Mouse (Mus musculus): ENCODE measurements around the gene Prkcb. TPM values are rescaled to one million over a fixed set of nuclear protein-coding genes. Genes with fewer than 3 reads are reported as not detected.
A peak's percentile ranks its signal among the peaks of the same experiment; 100 is the strongest.

The Prkcb gene
- polyA plus RNA-seq, 1 experiment from 2014 or later: 111 TPM

DNA sequence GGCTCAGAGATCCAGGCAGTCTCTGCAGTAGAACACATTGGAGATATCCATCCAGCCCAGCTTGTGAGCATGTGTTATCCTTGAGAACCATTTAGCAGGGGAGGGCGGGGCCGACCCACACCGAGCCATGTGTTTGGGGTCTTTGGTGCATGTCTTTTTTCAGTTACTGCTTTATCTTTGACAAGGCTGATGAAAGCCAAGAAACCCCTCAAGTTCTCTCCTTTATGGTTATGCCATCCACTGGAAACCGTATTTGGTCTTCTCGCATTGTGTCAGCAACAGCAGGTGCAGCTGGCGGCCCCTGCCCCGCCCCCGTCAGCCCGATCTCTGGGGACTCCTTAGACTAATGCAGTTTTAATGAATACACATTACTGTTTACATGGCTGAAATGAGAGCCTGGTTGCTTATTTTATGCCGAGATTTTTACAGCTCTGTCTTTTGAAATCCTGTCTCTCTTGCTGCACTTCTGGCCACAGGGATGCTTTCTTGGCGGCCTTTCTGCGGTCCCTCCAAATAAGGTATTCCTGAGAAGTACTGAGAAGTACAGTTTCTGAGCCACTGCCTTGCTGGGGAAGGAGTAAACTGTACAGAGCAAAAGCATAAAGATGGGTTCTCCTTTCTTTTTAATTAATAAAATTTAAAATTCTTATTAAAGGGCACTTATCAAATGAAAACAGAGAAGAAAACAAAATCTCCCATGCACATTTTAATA lies 64.2 kb downstream of the Prkcb start:
- H3K4me3 ChIP-seq (replicated peaks; ENCODE audit: low read depth, low read length): no peak overlapping the region
- H3K27me3 ChIP-seq (ENCODE audit: control insufficient read depth, insufficient read depth, low read length): no peaks in the 10 kb centered on the region
- 0 out of 2 replicates have a peak overlapping the region, but pooled peaks have one; percentile 58 for H3K27ac ChIP-seq (replicated peaks; ENCODE audit: low read depth, low read length)
- ATAC-seq (ENCODE audit: low FRiP score, low TSS enrichment) (peak; percentile 55; the same call in 1 of the 2 replicates), DNase-seq (peak; percentile 75)
- H3K9me3 ChIP-seq (ENCODE audit: control insufficient read depth, low read length): no peaks in the 10 kb centered on the region
- H3K9ac ChIP-seq (replicated peaks; ENCODE audit: low read length): no peak overlapping the region
- H3K4me2 ChIP-seq (ENCODE audit: low read length): no peak overlapping the region
- no peaks in the 10 kb centered on the region for H3K36me3 ChIP-seq (ENCODE audit: control insufficient read depth, insufficient read depth, low read length)
- 36% methylated on average over 12 of the region's 12 CpGs for WGBS
- H3K4me1 ChIP-seq (ENCODE audit: control insufficient read depth, insufficient read depth, low read length): no peaks in the 10 kb centered on the region; the same call in 1 of the 2 replicates

DNA sequence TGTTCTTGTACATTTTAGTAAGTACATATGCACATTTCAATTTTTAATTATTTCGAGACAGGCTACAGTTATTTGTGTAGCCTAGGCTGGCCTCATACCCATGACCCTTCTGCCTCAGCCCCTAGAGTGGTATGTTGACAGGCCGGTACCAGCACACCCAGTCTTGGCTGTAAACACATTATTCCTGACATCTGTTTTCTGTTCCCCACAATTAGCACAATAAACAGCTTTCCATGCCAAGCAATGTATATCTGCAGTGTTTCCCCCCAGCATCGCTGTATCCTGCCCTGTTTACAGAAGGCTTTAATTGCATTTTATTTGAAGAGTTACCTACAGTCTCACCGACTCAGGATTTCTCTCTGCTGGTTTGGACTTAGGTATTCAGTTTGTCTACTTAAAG lies 64.8 kb downstream of the Prkcb start:
- no peak overlapping the region for H3K9ac ChIP-seq (replicated peaks; ENCODE audit: low read length)
- H3K4me1 ChIP-seq (ENCODE audit: control insufficient read depth, insufficient read depth, low read length): no peaks in the 10 kb centered on the region; the same call in 1 of the 2 replicates
- WGBS: 75% methylated on average over 4 of the region's 4 CpGs
- no peaks in the 10 kb centered on the region for H3K27me3 ChIP-seq (ENCODE audit: control insufficient read depth, insufficient read depth, low read length)
- no peak overlapping the region for H3K4me3 ChIP-seq (replicated peaks; ENCODE audit: low read depth, low read length)
- H3K27ac ChIP-seq (replicated peaks; ENCODE audit: low read depth, low read length): 0 out of 2 replicates have a peak overlapping the region, but pooled peaks have one; percentile 21
- DNase-seq: no peak
- ATAC-seq (ENCODE audit: low FRiP score, low TSS enrichment): no peak
- H3K4me2 ChIP-seq (ENCODE audit: low read length): no peak overlapping the region
- H3K9me3 ChIP-seq (ENCODE audit: control insufficient read depth, low read length): no peaks in the 10 kb centered on the region
- no peaks in the 10 kb centered on the region for H3K36me3 ChIP-seq (ENCODE audit: control insufficient read depth, insufficient read depth, low read length)

DNA sequence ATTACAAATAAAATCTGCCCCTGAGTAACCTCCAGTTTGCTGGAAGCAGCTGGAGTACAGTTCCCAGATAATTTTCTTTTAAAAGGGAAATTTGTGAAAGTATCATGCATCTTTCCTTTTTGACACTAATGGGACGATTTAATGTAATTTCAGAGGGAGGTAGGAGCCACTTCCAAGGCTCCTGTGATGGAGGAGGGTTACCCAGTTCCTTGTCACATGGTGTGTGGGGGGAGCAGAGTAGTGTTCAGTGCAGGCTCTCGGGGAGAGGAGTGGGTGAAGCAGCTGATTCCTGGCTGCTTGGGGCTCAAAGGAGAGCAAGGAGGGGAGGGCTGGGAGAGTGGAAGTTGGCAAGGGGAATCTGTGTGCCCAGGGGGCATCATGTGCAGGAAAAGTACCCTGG lies 68.4 kb downstream of the Prkcb start:
- H3K9me3 ChIP-seq (ENCODE audit: control insufficient read depth, low read length): no peaks in the 10 kb centered on the region
- H3K36me3 ChIP-seq (ENCODE audit: control insufficient read depth, insufficient read depth, low read length): no peaks in the 10 kb centered on the region
- no peaks in the 10 kb centered on the region; the same call in 1 of the 2 replicates for H3K4me1 ChIP-seq (ENCODE audit: control insufficient read depth, insufficient read depth, low read length)
- no peak overlapping the region for H3K27ac ChIP-seq (replicated peaks; ENCODE audit: low read depth, low read length)
- no peak overlapping the region for H3K4me2 ChIP-seq (ENCODE audit: low read length)
- H3K4me3 ChIP-seq (replicated peaks; ENCODE audit: low read depth, low read length): no peak overlapping the region
- WGBS: 74% methylated on average over 2 of the region's 2 CpGs
- no peaks in the 10 kb centered on the region for H3K27me3 ChIP-seq (ENCODE audit: control insufficient read depth, insufficient read depth, low read length)
- no peak overlapping the region for H3K9ac ChIP-seq (replicated peaks; ENCODE audit: low read length)
- DNase-seq (no peak), ATAC-seq (ENCODE audit: low FRiP score, low TSS enrichment) (no peak)

DNA sequence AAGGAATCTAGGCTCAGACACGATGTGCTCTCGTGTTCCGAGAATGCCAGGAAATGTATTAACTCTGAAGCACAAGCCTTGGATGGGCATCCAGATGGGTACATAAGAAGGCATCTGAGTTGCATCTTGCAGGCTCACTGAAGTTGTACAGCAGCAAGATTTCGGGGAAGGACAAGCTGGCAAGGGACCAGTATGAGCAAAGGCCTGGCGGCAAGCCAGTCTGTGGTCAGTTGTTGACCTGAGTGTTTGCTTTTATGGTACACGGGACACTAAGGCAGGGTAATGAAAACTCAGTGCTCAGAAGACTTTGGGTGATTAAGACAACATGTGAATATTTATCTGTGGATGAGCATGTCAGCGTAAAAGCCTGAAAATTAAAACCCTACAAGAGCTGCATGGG lies 69.3 kb downstream of the Prkcb start:
- Histone ChIP-seq H3K27me3 (ENCODE audit: control insufficient read depth, insufficient read depth, low read length) (no peaks in the 10 kb centered on the region), H3K4me1 (ENCODE audit: control insufficient read depth, insufficient read depth, low read length) (no peaks in the 10 kb centered on the region; the same call in 1 of the 2 replicates), H3K36me3 (ENCODE audit: control insufficient read depth, insufficient read depth, low read length) (no peaks in the 10 kb centered on the region), H3K9ac (replicated peaks; ENCODE audit: low read length) (no peak overlapping the region), H3K4me3 (replicated peaks; ENCODE audit: low read depth, low read length) (no peak overlapping the region), H3K27ac (replicated peaks; ENCODE audit: low read depth, low read length) (no peak overlapping the region), H3K9me3 (ENCODE audit: control insufficient read depth, low read length) (no peaks in the 10 kb centered on the region), H3K4me2 (ENCODE audit: low read length) (no peak overlapping the region)
- DNase-seq (no peak), ATAC-seq (ENCODE audit: low FRiP score, low TSS enrichment) (no peak)
- 92% methylated on average over 7 of the region's 7 CpGs for WGBS

DNA sequence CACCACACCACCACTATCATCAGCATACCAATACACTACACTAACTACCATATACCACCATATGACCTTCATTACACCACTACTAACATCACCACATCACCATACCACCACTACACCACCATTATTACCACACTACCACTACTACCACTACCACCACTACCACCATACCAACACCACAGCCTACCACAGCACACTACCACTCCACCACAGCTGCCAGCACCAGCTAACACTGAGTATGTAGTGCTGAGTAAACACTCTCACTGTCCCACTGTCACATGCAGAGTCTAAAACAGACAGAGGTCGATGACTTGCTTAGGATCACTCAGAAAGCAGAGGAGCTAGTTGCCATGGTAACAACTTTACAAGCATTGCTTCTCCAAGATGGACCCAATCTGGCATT lies 78.1 kb downstream of the Prkcb start:
- ATAC-seq (ENCODE audit: low FRiP score, low TSS enrichment): no peak

DNA sequence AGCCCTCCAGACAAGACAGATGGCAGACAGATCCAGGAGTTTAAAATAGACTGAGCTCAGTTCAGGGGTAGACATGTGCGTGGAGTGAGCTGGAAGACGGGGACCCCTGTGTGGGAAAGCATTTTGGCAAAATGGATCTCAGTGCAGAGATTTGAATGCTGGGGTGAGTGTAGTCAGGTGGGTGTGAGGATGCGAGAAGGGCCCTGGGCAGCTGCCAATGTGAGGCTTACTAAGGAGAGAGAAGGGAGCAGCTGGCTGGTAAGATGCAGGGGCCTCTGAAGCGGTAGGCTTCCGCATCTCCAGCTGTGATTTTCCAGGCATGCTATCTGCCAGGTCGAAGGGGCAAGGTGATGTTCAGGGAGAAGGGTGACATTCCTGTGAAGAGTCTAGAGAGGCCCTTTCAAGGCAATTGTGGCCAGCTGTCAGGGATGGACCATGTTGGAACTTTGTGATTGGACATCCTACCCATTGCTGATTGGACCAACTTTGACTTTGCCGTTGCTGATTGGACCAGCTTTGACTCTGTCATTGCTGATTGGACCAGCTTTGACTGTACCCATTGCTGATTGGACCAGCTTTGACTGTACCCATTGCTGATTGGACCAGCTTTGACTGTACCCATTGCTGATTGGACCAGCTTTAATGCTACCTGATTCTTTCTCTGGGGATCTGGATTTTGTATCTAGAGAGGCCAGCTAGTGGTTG lies 78.9 kb downstream of the Prkcb start:
- H3K9ac ChIP-seq (replicated peaks; ENCODE audit: low read length): no peak overlapping the region
- DNase-seq (no peak), ATAC-seq (ENCODE audit: low FRiP score, low TSS enrichment) (no peak)
- 88% methylated on average over 7 of the region's 7 CpGs for WGBS
- H3K27me3 ChIP-seq (ENCODE audit: control insufficient read depth, insufficient read depth, low read length): no peaks in the 10 kb centered on the region
- no peaks in the 10 kb centered on the region for H3K36me3 ChIP-seq (ENCODE audit: control insufficient read depth, insufficient read depth, low read length)
- H3K4me1 ChIP-seq (ENCODE audit: control insufficient read depth, insufficient read depth, low read length): no peaks in the 10 kb centered on the region
- H3K4me3 ChIP-seq (replicated peaks; ENCODE audit: low read depth, low read length): no peak overlapping the region
- no peaks in the 10 kb centered on the region for H3K9me3 ChIP-seq (ENCODE audit: control insufficient read depth, low read length)
- H3K27ac ChIP-seq (replicated peaks; ENCODE audit: low read depth, low read length): no peak overlapping the region
- H3K4me2 ChIP-seq (ENCODE audit: low read length): no peak overlapping the region

More for the DNA sequence above, 78.1 kb downstream of the Prkcb start:
- Histone ChIP-seq H3K9ac (replicated peaks; ENCODE audit: low read length) (no peak overlapping the region), H3K4me2 (ENCODE audit: low read length) (no peak overlapping the region), H3K4me1 (ENCODE audit: control insufficient read depth, insufficient read depth, low read length) (no peaks in the 10 kb centered on the region), H3K9me3 (ENCODE audit: control insufficient read depth, low read length) (no peaks in the 10 kb centered on the region), H3K27ac (replicated peaks; ENCODE audit: low read depth, low read length) (no peak overlapping the region), H3K4me3 (replicated peaks; ENCODE audit: low read depth, low read length) (no peak overlapping the region), H3K36me3 (ENCODE audit: control insufficient read depth, insufficient read depth, low read length) (no peaks in the 10 kb centered on the region), H3K27me3 (ENCODE audit: control insufficient read depth, insufficient read depth, low read length) (no peaks in the 10 kb centered on the region)
- 65% methylated on average over 1 of the region's 1 CpGs for WGBS
- no peak for DNase-seq

DNA sequence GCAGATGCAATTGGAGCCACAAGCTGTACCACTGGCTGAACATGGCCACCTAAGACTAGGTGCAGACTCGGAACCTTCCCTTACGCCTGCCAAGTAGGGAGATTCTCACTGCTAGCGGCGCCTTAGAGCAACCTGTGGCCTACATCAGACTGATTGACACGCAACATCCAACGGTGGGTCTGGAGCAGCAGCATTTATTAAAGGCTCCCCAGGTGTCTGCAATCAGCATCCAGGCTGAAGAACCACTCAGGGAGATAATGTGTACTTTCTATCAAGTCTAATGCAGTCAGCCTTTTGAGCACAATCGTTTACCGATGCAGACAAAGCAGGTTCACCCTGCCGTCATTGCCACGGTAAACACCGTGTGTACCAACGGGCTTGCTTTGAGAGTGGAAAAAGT lies 81.9 kb downstream of the Prkcb start:
- no peak for ATAC-seq (ENCODE audit: low FRiP score, low TSS enrichment)
- no peak for DNase-seq
- no peak overlapping the region for H3K4me2 ChIP-seq (ENCODE audit: low read length)
- no peaks in the 10 kb centered on the region for H3K9me3 ChIP-seq (ENCODE audit: control insufficient read depth, low read length)
- no peaks in the 10 kb centered on the region for H3K36me3 ChIP-seq (ENCODE audit: control insufficient read depth, insufficient read depth, low read length)
- H3K4me3 ChIP-seq (replicated peaks; ENCODE audit: low read depth, low read length): no peak overlapping the region
- H3K4me1 ChIP-seq (ENCODE audit: control insufficient read depth, insufficient read depth, low read length): no peaks in the 10 kb centered on the region
- no peak overlapping the region for H3K9ac ChIP-seq (replicated peaks; ENCODE audit: low read length)
- no peaks in the 10 kb centered on the region for H3K27me3 ChIP-seq (ENCODE audit: control insufficient read depth, insufficient read depth, low read length)
- H3K27ac ChIP-seq (replicated peaks; ENCODE audit: low read depth, low read length): no peak overlapping the region
- WGBS: 75% methylated on average over 12 of the region's 12 CpGs

DNA sequence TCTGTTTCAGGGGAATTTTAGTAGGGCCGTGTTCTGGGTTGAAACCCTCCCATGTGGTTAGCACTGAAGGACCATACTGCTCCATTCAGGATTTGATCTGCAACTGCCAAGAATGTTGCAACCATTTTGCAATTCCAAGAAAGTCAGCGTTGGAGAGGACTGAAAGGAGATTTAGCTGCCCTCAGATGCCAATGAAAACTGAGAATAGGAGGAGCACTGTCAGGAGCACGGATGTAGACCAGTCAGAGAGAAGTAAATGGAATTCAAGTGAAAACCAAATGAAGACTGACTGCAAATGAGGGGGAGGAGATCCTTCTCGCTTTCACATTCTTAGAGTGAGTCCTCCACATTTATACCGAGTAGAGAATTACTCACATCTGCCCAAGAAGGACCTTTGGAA lies 83.4 kb downstream of the Prkcb start:
- Histone ChIP-seq H3K27me3 (ENCODE audit: control insufficient read depth, insufficient read depth, low read length) (no peaks in the 10 kb centered on the region), H3K9ac (replicated peaks; ENCODE audit: low read length) (no peak overlapping the region), H3K27ac (replicated peaks; ENCODE audit: low read depth, low read length) (no peak overlapping the region), H3K36me3 (ENCODE audit: control insufficient read depth, insufficient read depth, low read length) (no peaks in the 10 kb centered on the region), H3K4me3 (replicated peaks; ENCODE audit: low read depth, low read length) (no peak overlapping the region), H3K4me2 (ENCODE audit: low read length) (no peak overlapping the region), H3K9me3 (ENCODE audit: control insufficient read depth, low read length) (no peaks in the 10 kb centered on the region), H3K4me1 (ENCODE audit: control insufficient read depth, insufficient read depth, low read length) (no peaks in the 10 kb centered on the region)
- 78% methylated on average over 5 of the region's 5 CpGs for WGBS
- DNase-seq: no peak
- no peak for ATAC-seq (ENCODE audit: low FRiP score, low TSS enrichment)

DNA sequence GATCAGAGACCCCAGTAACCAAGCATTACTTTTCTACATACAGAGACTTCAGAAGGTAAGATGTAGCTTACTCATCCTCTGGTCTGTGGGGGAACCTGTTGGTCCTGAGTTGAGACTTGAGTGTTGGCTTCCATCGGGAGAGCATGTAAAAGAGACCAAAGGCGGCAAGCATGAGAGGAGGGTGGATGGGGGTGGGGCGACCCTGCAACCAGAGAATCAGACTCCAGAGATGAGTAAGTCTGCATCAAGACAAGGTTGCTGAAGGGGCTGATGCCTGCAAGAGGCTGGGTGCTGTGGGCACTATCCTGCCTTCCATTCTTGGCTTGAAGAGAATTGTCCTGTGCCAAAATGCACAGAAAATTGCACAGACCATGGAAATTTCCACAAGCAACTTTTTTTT lies 83.8 kb downstream of the Prkcb start:
- ATAC-seq (ENCODE audit: low FRiP score, low TSS enrichment) (no peak), DNase-seq (no peak)
- H3K27ac ChIP-seq (replicated peaks; ENCODE audit: low read depth, low read length): no peak overlapping the region
- H3K27me3 ChIP-seq (ENCODE audit: control insufficient read depth, insufficient read depth, low read length): no peaks in the 10 kb centered on the region
- no peaks in the 10 kb centered on the region for H3K9me3 ChIP-seq (ENCODE audit: control insufficient read depth, low read length)
- no peaks in the 10 kb centered on the region for H3K4me1 ChIP-seq (ENCODE audit: control insufficient read depth, insufficient read depth, low read length)
- no peak overlapping the region for H3K4me3 ChIP-seq (replicated peaks; ENCODE audit: low read depth, low read length)
- H3K36me3 ChIP-seq (ENCODE audit: control insufficient read depth, insufficient read depth, low read length): no peaks in the 10 kb centered on the region
- no peak overlapping the region for H3K9ac ChIP-seq (replicated peaks; ENCODE audit: low read length)
- no peak overlapping the region for H3K4me2 ChIP-seq (ENCODE audit: low read length)
- WGBS: 82% methylated on average over 3 of the region's 3 CpGs
